Mouse (Mus musculus) brown adipose tissue, adult 24 weeks (tissue): ENCODE results near the gene Ubr7. TPM values are rescaled to one million over a fixed set of nuclear protein-coding genes. Genes with fewer than 3 reads are reported as not detected.
A peak's percentile ranks its signal among the peaks of the same experiment; 100 is the strongest.

Source experiments
- H3K27ac ChIP-seq: fragments of 200-500 bp; replicated peaks from 2 replicates; pipeline ENCODE4 v1.5.1; 2012; ENCODE audit warnings: low read depth, mild to moderate bottlenecking, low read length
- H3K4me1 ChIP-seq: fragments of 200-500 bp; 2 replicates; pipeline ENCODE4 v1.6.1; 2012; ENCODE audit warnings: low read length, mixed read lengths; ENCODE audit not compliant: control insufficient read depth, insufficient read depth, insufficient read length
- H3K4me3 ChIP-seq: fragments of 200-500 bp; 2 replicates; pipeline ENCODE4 v1.5.1; 2012; ENCODE audit warnings: low read depth, mild to moderate bottlenecking, low read length, moderate library complexity; ENCODE audit not compliant: insufficient read depth
- polyA plus RNA-seq: library from polyadenylated mRNA; stranded (reverse); fragments of >200 nt; gene quantifications from 2 replicates; pipeline ENCODE4 v1.2.4, GENCODE M21; 2012; ENCODE audit not compliant: missing spikeins, insufficient read depth, insufficient read length

The Ubr7 gene
- polyA plus RNA-seq, 1 experiment = 12.9 TPM

DNA sequence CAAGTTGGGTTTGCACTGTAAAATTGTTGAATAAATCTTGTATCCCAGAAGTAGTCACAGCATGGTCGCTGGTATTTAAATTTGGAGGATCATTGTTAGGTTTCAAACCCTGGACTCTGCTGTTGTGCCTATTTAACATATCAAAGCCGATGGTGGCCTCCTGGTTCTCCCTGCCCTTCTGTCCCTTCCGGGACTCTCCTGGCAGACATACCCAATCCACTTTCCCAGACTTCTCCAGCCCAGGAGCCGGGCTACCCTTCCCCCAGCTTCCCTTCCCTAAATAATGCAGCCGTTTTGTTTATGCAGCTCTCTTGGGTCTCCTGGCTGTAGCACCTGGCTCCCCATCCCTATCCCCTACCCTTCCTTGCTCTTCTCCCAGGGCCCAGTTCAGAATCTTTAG lies 1.2 kb downstream of the Ubr7 start:
- Histone ChIP-seq H3K4me1 (peaks cover 6% of the 10 kb centered on the region; the same call in 1 of the 2 replicates), H3K4me3 (peak overlapping the region; percentile 98), H3K27ac (peak overlapping the region; percentile 80)

DNA sequence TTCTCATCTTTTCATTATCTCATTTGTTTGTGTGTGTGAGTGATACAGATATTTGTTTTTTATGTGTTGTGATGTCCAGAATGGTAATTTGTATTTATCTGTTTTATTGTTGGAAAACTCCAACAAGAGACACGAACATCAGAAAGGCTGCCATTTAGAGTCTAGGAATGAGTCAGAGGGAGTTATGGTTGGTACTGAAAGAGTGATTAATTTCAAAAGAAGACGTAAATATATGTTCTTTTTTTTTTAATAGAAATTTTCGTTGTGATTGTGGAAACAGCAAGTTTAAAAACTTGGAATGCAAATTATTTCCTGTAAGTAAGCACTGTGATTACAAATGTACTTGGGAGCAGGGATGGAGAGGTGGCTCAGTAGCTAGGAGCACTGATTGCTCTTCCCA lies 3.9 kb downstream of the Ubr7 start:
- H3K4me3 ChIP-seq = no peak overlapping the region
- peaks cover 4% of the 10 kb centered on the region; the same call in 1 of the 2 replicates for H3K4me1 ChIP-seq
- H3K27ac ChIP-seq = no peak overlapping the region

DNA sequence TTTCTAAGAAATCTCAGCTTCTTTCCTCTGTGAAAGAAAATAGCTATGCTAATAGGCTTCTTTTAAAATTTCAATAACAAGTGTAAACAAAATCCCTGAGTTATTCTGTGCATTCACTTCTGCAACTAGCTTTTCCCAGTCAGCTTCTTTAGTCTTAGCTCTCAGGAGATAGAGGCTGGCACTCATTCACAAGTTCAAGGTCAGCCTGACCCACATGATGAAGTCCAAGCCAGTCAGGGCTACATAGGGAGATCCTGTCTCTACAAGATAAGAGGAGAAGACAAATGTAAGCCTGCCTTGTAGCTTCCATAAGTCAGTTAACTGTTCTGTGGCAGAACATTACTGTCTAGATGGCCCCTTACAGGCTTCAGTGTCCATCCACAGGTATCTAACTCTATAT lies 5.9 kb downstream of the Ubr7 start:
- Histone ChIP-seq H3K4me3 (no peak overlapping the region), H3K4me1 (peaks cover 3% of the 10 kb centered on the region; the same call in 1 of the 2 replicates), H3K27ac (no peak overlapping the region)

DNA sequence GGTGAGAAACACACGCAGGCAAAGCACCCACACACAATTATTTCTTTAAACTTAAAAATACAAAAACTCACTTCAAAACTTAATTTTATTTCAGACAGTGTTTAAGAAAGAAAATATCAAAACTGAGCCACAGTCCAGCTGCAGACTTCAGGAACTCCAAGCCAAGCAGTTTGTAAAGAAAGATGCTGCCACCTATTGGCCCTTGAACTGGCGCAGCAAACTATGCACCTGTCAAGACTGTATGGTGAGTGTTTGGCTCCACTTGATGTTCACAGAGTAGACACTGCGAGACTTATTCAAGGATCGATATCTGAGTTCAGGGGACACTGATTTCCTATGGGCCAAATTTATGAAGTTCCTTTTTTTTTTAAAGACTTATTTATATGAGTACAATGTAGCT lies 11.2 kb downstream of the Ubr7 start:
- Histone ChIP-seq H3K27ac (no peak overlapping the region), H3K4me3 (no peak overlapping the region), H3K4me1 (no peaks in the 10 kb centered on the region)

DNA sequence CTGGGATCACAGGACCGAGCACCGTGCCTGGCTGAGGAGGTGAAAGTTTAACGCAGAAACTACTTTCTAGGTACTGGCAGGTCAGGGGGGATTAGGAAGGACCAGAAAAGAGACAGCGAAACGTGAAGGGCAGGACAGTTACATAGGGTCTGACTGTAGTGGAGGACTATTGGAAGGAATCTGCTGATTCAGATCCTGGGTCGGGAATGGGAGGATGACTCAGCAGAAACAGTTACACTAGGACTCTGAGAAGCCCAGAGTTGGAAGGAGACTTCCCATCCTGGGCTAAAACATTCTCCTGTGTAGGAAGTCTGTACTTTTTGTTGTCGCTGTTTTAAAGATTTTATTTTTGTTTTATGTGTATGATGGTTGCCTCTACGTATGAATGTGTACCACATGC lies 13.8 kb downstream of the Ubr7 start:
- Histone ChIP-seq H3K4me3 (no peak overlapping the region), H3K27ac (no peak overlapping the region), H3K4me1 (no peaks in the 10 kb centered on the region)

DNA sequence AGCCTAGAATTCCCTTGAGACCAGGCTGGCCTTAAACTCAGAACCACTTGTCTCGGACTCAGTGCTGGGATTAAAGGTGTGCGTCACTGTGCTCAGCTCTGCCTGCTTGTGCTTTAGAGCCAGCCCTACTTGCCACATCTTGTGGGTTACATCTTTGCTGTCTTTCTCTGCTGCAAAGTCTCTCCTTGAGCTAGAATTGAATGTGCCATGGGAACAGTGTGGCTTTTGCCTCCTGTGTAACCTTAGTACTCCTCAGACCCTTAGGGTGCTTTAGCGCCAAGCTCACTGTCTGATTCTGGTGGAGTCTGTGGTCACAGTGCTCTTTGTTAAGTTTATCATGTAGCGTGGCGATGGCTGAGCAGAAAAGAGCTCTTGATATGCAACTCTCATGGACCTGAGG lies 14.9 kb downstream of the Ubr7 start:
- Histone ChIP-seq H3K4me1 (no peaks in the 10 kb centered on the region), H3K4me3 (no peak overlapping the region), H3K27ac (no peak overlapping the region)

GRCm38 (mm10) chr12:102776035-102776434 lies 18.3 kb downstream of the Ubr7 start:
- Histone ChIP-seq H3K27ac (no peak overlapping the region), H3K4me1 (no peaks in the 10 kb centered on the region), H3K4me3 (no peak overlapping the region)

DNA sequence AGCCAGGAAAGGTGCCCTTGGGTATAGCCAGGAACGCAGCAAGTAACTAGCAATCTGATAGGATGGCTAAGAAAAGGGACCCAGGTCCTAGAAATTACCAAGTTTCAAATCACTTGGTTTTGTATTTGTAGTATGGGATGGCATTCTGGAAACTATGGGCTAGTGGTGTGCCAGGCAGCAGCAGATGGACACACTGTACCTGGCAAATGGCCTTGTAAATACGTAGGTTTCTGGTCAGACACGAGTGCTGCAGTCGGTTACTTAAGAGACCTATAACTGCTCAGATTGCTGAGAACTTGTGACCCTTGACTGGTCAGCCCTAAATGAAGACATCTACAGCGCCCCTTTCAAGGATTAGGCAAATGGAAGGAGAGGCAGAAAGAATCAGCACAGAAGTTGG lies 20.4 kb downstream of the Ubr7 start:
- Histone ChIP-seq H3K4me3 (no peak overlapping the region), H3K27ac (no peak overlapping the region), H3K4me1 (no peaks in the 10 kb centered on the region)

- H3K27ac ChIP-seq = no peak overlapping the region
Measured at GRCm38 (mm10) chr12:102779452-102779851, 21.7 kb downstream of the Ubr7 start.

GRCm38 (mm10) chr12:102782841-102783240 lies 25.1 kb downstream of the Ubr7 start:
- no peak overlapping the region for H3K4me3 ChIP-seq
- H3K27ac ChIP-seq = no peak overlapping the region
- H3K4me1 ChIP-seq = no peaks in the 10 kb centered on the region

More at GRCm38 (mm10) chr12:102779452-102779851, 21.7 kb downstream of the Ubr7 start:
- no peaks in the 10 kb centered on the region for H3K4me1 ChIP-seq
- H3K4me3 ChIP-seq = no peak overlapping the region

GRCm38 (mm10) chr12:102784899-102785592 lies 27.3 kb downstream of the Ubr7 start:
- no peaks in the 10 kb centered on the region for H3K4me1 ChIP-seq
- H3K27ac ChIP-seq = no peak overlapping the region
- no peak overlapping the region for H3K4me3 ChIP-seq

GRCm38 (mm10) chr12:102785593-102785985 lies 27.8 kb downstream of the Ubr7 start:
- no peak overlapping the region for H3K27ac ChIP-seq

GRCm38 (mm10) chr12:102787927-102788326 lies 30.2 kb downstream of the Ubr7 start:
- H3K4me3 ChIP-seq = no peak overlapping the region
- no peak overlapping the region for H3K27ac ChIP-seq
- H3K4me1 ChIP-seq = no peaks in the 10 kb centered on the region

More at GRCm38 (mm10) chr12:102785593-102785985, 27.8 kb downstream of the Ubr7 start:
- no peaks in the 10 kb centered on the region for H3K4me1 ChIP-seq
- H3K4me3 ChIP-seq = no peak overlapping the region

DNA sequence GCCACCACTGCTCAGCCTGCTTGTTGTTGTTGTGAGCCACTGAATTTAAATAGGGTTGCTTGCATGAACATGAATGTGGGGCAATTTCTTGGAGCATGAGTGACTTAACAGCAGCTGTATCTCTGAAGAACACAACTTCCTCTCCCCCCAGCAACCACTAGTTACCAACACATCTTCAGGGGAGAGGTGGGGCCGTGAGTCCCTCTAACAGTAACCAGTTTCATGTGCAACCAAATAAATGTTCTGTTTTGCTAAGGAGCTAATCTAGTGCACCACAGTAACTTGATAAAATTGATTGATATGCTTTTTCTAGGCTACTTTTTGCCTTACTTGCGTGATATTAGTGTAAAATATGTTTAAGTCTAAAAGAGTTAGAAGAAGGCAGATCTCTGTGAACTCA lies 41.8 kb downstream of the Ubr7 start:
- Histone ChIP-seq H3K27ac (no peak overlapping the region), H3K4me1 (no peaks in the 10 kb centered on the region), H3K4me3 (no peak overlapping the region)

GRCm38 (mm10) chr12:102814858-102815257 lies 57.1 kb downstream of the Ubr7 start:
- Histone ChIP-seq H3K4me3 (no peak overlapping the region), H3K4me1 (peaks cover 4% of the 10 kb centered on the region; the same call in 1 of the 2 replicates), H3K27ac (no peak overlapping the region)

DNA sequence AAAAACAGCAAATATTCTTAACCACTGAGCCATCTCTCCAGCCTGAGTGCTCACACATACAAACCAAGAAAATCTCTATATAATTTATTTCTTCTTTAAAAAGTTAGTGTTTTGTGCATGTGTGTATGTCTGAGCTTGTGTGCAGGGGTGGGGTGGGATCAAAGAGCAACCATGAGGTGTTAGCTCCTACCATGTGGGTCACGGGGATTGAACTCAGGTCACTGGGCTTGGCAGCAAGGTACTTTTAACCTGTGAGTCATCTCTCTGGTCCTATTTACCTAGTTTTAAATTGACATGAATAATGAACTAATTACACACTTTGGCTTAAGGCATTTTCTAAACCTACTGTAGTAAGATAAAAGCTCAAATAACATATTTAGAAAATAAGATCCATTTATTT lies 68.6 kb downstream of the Ubr7 start:
- Histone ChIP-seq H3K4me1 (no peaks in the 10 kb centered on the region), H3K4me3 (no peak overlapping the region), H3K27ac (no peak overlapping the region)
